Mouse (Mus musculus): ENCODE measurements around the gene Olfr53. TPM values are rescaled to one million over a fixed set of nuclear protein-coding genes. Genes with fewer than 3 reads are reported as not detected.
"Not testable (repeated sequence)": the region's sequence is repeated elsewhere in the genome, so short reads cannot be mapped to it uniquely, and the experiment has no call there.

Olfr53 gene
- polyA plus RNA-seq (2012; ENCODE audit: insufficient read depth, insufficient read length, missing spikeins), result not detected in 2 replicates

GRCm38 (mm10) chr7:140646152-140646551 lies at the start of gene Olfr53:
Gene Olfr53 (plus strand): TSS chr7:140646452.
- no peaks in the 10 kb centered on the region for H3K4me1 ChIP-seq (ENCODE audit: control insufficient read depth, insufficient read depth, low read length)
- no peak for TF ChIP-seq CTCF (IDR thresholded peaks at IDR 0.05; ENCODE audit: low read depth, low read length)
- no peak for TF ChIP-seq POLR2A (IDR thresholded peaks at IDR 0.05; ENCODE audit: borderline replicate concordance, low read depth, low read length)
- H3K4me3 ChIP-seq (ENCODE audit: insufficient read depth, low read length), result no peak within 1 kb of the TSS
- H3K27ac ChIP-seq (ENCODE audit: insufficient read depth, low read depth, low read length), result no peak within 1 kb of the TSS

GRCm38 (mm10) chr7:140600969-140601368 lies 45.3 kb upstream of the Olfr53 start, which contains the start of gene Olfr46:
Gene Olfr46 (plus strand): TSS chr7:140601269.
- not testable (repeated sequence) for H3K27ac ChIP-seq (ENCODE audit: insufficient read depth, low read depth, low read length)

GRCm38 (mm10) chr7:140628670-140629069 lies 17.6 kb upstream of the Olfr53 start, which contains the start of gene Olfr61:
Gene Olfr61 (plus strand): TSS chr7:140628970.
- H3K4me1 ChIP-seq (ENCODE audit: control insufficient read depth, insufficient read depth, low read length); H3K27ac ChIP-seq (ENCODE audit: insufficient read depth, low read depth, low read length); H3K4me3 ChIP-seq (ENCODE audit: insufficient read depth, low read length): not testable (repeated sequence)

More at GRCm38 (mm10) chr7:140600969-140601368, 45.3 kb upstream of the Olfr53 start, which contains the start of gene Olfr46:
- H3K4me1 ChIP-seq (ENCODE audit: control insufficient read depth, insufficient read depth, low read length); H3K4me3 ChIP-seq (ENCODE audit: insufficient read depth, low read length): not testable (repeated sequence)

GRCm38 (mm10) chr7:140630559-140630958 lies 15.7 kb upstream of the Olfr53 start:
- Histone ChIP-seq H3K4me3 (ENCODE audit: insufficient read depth, low read length) (no peak overlapping the region), H3K27ac (ENCODE audit: insufficient read depth, low read depth, low read length) (no peak overlapping the region), H3K4me1 (ENCODE audit: control insufficient read depth, insufficient read depth, low read length) (no peaks in the 10 kb centered on the region)
- no peak for TF ChIP-seq POLR2A (IDR thresholded peaks at IDR 0.05; ENCODE audit: borderline replicate concordance, low read depth, low read length)
- no peak for TF ChIP-seq CTCF (IDR thresholded peaks at IDR 0.05; ENCODE audit: low read depth, low read length)

GRCm38 (mm10) chr7:140659630-140660029 lies 13.4 kb downstream of the Olfr53 start, which contains the start of gene Olfr539:
Gene Olfr539 (plus strand): TSS chr7:140659930.
- H3K4me3 ChIP-seq (ENCODE audit: insufficient read depth, low read length), result no peak within 1 kb of the TSS
- no peak within 1 kb of the TSS for H3K27ac ChIP-seq (ENCODE audit: insufficient read depth, low read depth, low read length)
- TF ChIP-seq CTCF (IDR thresholded peaks at IDR 0.05; ENCODE audit: low read depth, low read length), result no peak
- no peak for TF ChIP-seq POLR2A (IDR thresholded peaks at IDR 0.05; ENCODE audit: borderline replicate concordance, low read depth, low read length)
- H3K4me1 ChIP-seq (ENCODE audit: control insufficient read depth, insufficient read depth, low read length), result no peaks in the 10 kb centered on the region

GRCm38 (mm10) chr7:140670693-140671092 lies 24.4 kb downstream of the Olfr53 start:
- not testable (repeated sequence) for H3K4me1 ChIP-seq (ENCODE audit: control insufficient read depth, insufficient read depth, low read length); H3K4me3 ChIP-seq (ENCODE audit: insufficient read depth, low read length); H3K27ac ChIP-seq (ENCODE audit: insufficient read depth, low read depth, low read length)

GRCm38 (mm10) chr7:140675863-140676262 lies 29.6 kb downstream of the Olfr53 start:
- H3K4me1 ChIP-seq (ENCODE audit: control insufficient read depth, insufficient read depth, low read length), result no peaks in the 10 kb centered on the region
- no peak for TF ChIP-seq CTCF (IDR thresholded peaks at IDR 0.05; ENCODE audit: low read depth, low read length)
- TF ChIP-seq POLR2A (IDR thresholded peaks at IDR 0.05; ENCODE audit: borderline replicate concordance, low read depth, low read length), result no peak
- H3K4me3 ChIP-seq (ENCODE audit: insufficient read depth, low read length), result no peak overlapping the region
- no peak overlapping the region for H3K27ac ChIP-seq (ENCODE audit: insufficient read depth, low read depth, low read length)

- H3K4me3 ChIP-seq (ENCODE audit: insufficient read depth, low read length); H3K4me1 ChIP-seq (ENCODE audit: control insufficient read depth, insufficient read depth, low read length); H3K27ac ChIP-seq (ENCODE audit: insufficient read depth, low read depth, low read length): not testable (repeated sequence)
Observed at GRCm38 (mm10) chr7:140679591-140679990, 33.3 kb downstream of the Olfr53 start.

GRCm38 (mm10) chr7:140681651-140682050 lies 35.4 kb downstream of the Olfr53 start, which contains the start of gene Olfr45:
Gene Olfr45 (plus strand): TSS chr7:140681951.
- no peaks in the 10 kb centered on the region for H3K4me1 ChIP-seq (ENCODE audit: control insufficient read depth, insufficient read depth, low read length)
- H3K4me3 ChIP-seq (ENCODE audit: insufficient read depth, low read length), result no peak within 1 kb of the TSS
- no peak for TF ChIP-seq CTCF (IDR thresholded peaks at IDR 0.05; ENCODE audit: low read depth, low read length)
- no peak for TF ChIP-seq POLR2A (IDR thresholded peaks at IDR 0.05; ENCODE audit: borderline replicate concordance, low read depth, low read length)
- H3K27ac ChIP-seq (ENCODE audit: insufficient read depth, low read depth, low read length), result no peak within 1 kb of the TSS

GRCm38 (mm10) chr7:140696967-140697366 lies 50.7 kb downstream of the Olfr53 start, which contains the start of gene Olfr541:
Gene Olfr541 (plus strand): TSS chr7:140697267.
- H3K4me1 ChIP-seq (ENCODE audit: control insufficient read depth, insufficient read depth, low read length), result no peaks in the 10 kb centered on the region
- TF ChIP-seq POLR2A (IDR thresholded peaks at IDR 0.05; ENCODE audit: borderline replicate concordance, low read depth, low read length), result no peak
- TF ChIP-seq CTCF (IDR thresholded peaks at IDR 0.05; ENCODE audit: low read depth, low read length), result no peak
- H3K4me3 ChIP-seq (ENCODE audit: insufficient read depth, low read length), result no peak within 1 kb of the TSS
- H3K27ac ChIP-seq (ENCODE audit: insufficient read depth, low read depth, low read length), result no peak within 1 kb of the TSS

Other genes with a start within 250 kb of the Olfr53 start
- gene Olfr531, start 243.5 kb upstream of the Olfr53 start, polyA plus RNA-seq (2012; ENCODE audit: insufficient read depth, insufficient read length, missing spikeins), result not detected in 2 replicates
- gene Olfr532, start 224.8 kb upstream of the Olfr53 start, polyA plus RNA-seq (2012; ENCODE audit: insufficient read depth, insufficient read length, missing spikeins), result not detected in 2 replicates
- not detected in 2 replicates for gene Olfr533, start 183.1 kb upstream of the Olfr53 start, polyA plus RNA-seq (2012; ENCODE audit: insufficient read depth, insufficient read length, missing spikeins)
- gene Olfr535, start 162.2 kb upstream of the Olfr53 start, polyA plus RNA-seq (2012; ENCODE audit: insufficient read depth, insufficient read length, missing spikeins), result not detected in 2 replicates
- 0.15 TPM in 1 of 2 replicates, not detected in the other for gene Olfr536, start 139.1 kb upstream of the Olfr53 start, polyA plus RNA-seq (2012; ENCODE audit: insufficient read depth, insufficient read length, missing spikeins)
- gene Olfr538, start 78.6 kb upstream of the Olfr53 start, polyA plus RNA-seq (2012; ENCODE audit: insufficient read depth, insufficient read length, missing spikeins), result not detected in 2 replicates
- gene Olfr46, start 45.2 kb upstream of the Olfr53 start, polyA plus RNA-seq (2012; ENCODE audit: insufficient read depth, insufficient read length, missing spikeins), result not detected in 2 replicates
- gene Olfr61, start 17.5 kb upstream of the Olfr53 start, polyA plus RNA-seq (2012; ENCODE audit: insufficient read depth, insufficient read length, missing spikeins), result not detected in 2 replicates
- 0.05 TPM in 1 of 2 replicates, not detected in the other for gene Olfr539, start 13.5 kb downstream of the Olfr53 start, polyA plus RNA-seq (2012; ENCODE audit: insufficient read depth, insufficient read length, missing spikeins)
- gene Olfr45, start 35.5 kb downstream of the Olfr53 start, polyA plus RNA-seq (2012; ENCODE audit: insufficient read depth, insufficient read length, missing spikeins), result not detected in 2 replicates
- not detected in 2 replicates for gene Olfr541, start 50.8 kb downstream of the Olfr53 start, polyA plus RNA-seq (2012; ENCODE audit: insufficient read depth, insufficient read length, missing spikeins)
- not detected in 2 replicates for gene Cyp2e1, start 117.3 kb downstream of the Olfr53 start, polyA plus RNA-seq (2012; ENCODE audit: insufficient read depth, insufficient read length, missing spikeins)
- not detected in 2 replicates for gene Syce1, start 141.4 kb downstream of the Olfr53 start, polyA plus RNA-seq (2012; ENCODE audit: insufficient read depth, insufficient read length, missing spikeins)
- gene Zfp941, start 175.7 kb downstream of the Olfr53 start, polyA plus RNA-seq (2012; ENCODE audit: insufficient read depth, insufficient read length, missing spikeins), result 0.19 and 0.20 TPM in 2 replicates
- gene Urah, start 188.6 kb downstream of the Olfr53 start, polyA plus RNA-seq (2012; ENCODE audit: insufficient read depth, insufficient read length, missing spikeins), result not detected in 2 replicates
- not detected in 2 replicates for gene Scgb1c1, start 199.1 kb downstream of the Olfr53 start, polyA plus RNA-seq (2012; ENCODE audit: insufficient read depth, insufficient read length, missing spikeins)
- not detected in 2 replicates for gene Odf3, start 201.4 kb downstream of the Olfr53 start, polyA plus RNA-seq (2012; ENCODE audit: insufficient read depth, insufficient read length, missing spikeins)
- not detected in 2 replicates for gene Gm45785, start 209.9 kb downstream of the Olfr53 start, polyA plus RNA-seq (2012; ENCODE audit: insufficient read depth, insufficient read length, missing spikeins)
- gene Ric8a, start 210.5 kb downstream of the Olfr53 start, polyA plus RNA-seq (2012; ENCODE audit: insufficient read depth, insufficient read length, missing spikeins), result 58.2 and 61.2 TPM in 2 replicates
- gene Bet1l, start 211.1 kb downstream of the Olfr53 start, polyA plus RNA-seq (2012; ENCODE audit: insufficient read depth, insufficient read length, missing spikeins), result 21.1 and 29.7 TPM in 2 replicates
- 120 and 121 TPM in 2 replicates for gene Psmd13, start 235.5 kb downstream of the Olfr53 start, polyA plus RNA-seq (2012; ENCODE audit: insufficient read depth, insufficient read length, missing spikeins)
- 16.2 and 20.1 TPM in 2 replicates for gene Sirt3, start 235.9 kb downstream of the Olfr53 start, polyA plus RNA-seq (2012; ENCODE audit: insufficient read depth, insufficient read length, missing spikeins)